Mouse (Mus musculus) liver, embryonic 15.5 days (tissue): ENCODE measurements around the gene Cfl1. TPM values are rescaled to one million over a fixed set of nuclear protein-coding genes. Genes with fewer than 3 reads are reported as not detected.

Experiments used
- ATAC-seq: fragments of 200-750 bp; cut with Nextera tagmentation; 2 replicates; pipeline ENCODE4 v1.8.0; 2017; ENCODE audit warnings: moderate number of reproducible peaks, mild to moderate bottlenecking, moderate library complexity; ENCODE audit not compliant: insufficient read depth
- H3K27ac ChIP-seq: fragments of 300-500 bp; sonication (generic); replicated peaks from 2 replicates; pipeline ENCODE4 v1.5.1; 2015; ENCODE audit warnings: mild to moderate bottlenecking, inconsistent platforms
- H3K27me3 ChIP-seq: fragments of 300-500 bp; sonication (generic); 2 replicates; pipeline ENCODE4 v1.6.1; 2015; ENCODE audit warnings: mild to moderate bottlenecking, inconsistent platforms
- H3K36me3 ChIP-seq: fragments of 300-500 bp; sonication (generic); replicated peaks from 2 replicates; pipeline ENCODE4 v1.6.1; 2015; ENCODE audit warnings: moderate library complexity, mild to moderate bottlenecking, inconsistent platforms
- H3K4me1 ChIP-seq: fragments of 300-500 bp; sonication (generic); replicated peaks from 2 replicates; pipeline ENCODE4 v1.6.1; 2015; ENCODE audit warnings: inconsistent platforms
- H3K4me2 ChIP-seq: fragments of 300-500 bp; sonication (generic); 2 replicates; pipeline ENCODE4 v1.6.1; 2015; ENCODE audit warnings: moderate library complexity, mild to moderate bottlenecking, inconsistent platforms
- H3K4me3 ChIP-seq: fragments of 300-500 bp; sonication (generic); replicated peaks from 2 replicates; pipeline ENCODE4 v1.5.1; 2015; ENCODE audit warnings: mild to moderate bottlenecking, inconsistent platforms
- H3K9ac ChIP-seq: fragments of 300-500 bp; sonication (generic); 2 replicates; pipeline ENCODE4 v1.6.1; 2015; ENCODE audit warnings: moderate library complexity, mild to moderate bottlenecking, inconsistent platforms
- H3K9me3 ChIP-seq: fragments of 300-500 bp; sonication (generic); replicated peaks from 2 replicates; pipeline ENCODE4 v1.6.1; 2016; ENCODE audit warnings: inconsistent platforms
- WGBS: fragments of 180-500 bp; shearing (Covaris S2); methylation state at CpG from one replicate; pipeline ENCODE4 v1.1.7; 2015; ENCODE audit warnings: mixed read lengths; ENCODE audit not compliant: insufficient replicate concordance; 5-methylcytosine and 5-hydroxymethylcytosine counted together
- polyA plus RNA-seq: library from polyadenylated mRNA; unstranded; fragments of >200 nt; fragmentation: Nextera tagmentation; extraction: Ambion mirVana; gene quantifications from 2 replicates; pipeline ENCODE4 v1.2.1, GENCODE M21; 2015

The Cfl1 gene
- polyA plus RNA-seq, 1 experiment from 2014 or later = 1,073 TPM

DNA sequence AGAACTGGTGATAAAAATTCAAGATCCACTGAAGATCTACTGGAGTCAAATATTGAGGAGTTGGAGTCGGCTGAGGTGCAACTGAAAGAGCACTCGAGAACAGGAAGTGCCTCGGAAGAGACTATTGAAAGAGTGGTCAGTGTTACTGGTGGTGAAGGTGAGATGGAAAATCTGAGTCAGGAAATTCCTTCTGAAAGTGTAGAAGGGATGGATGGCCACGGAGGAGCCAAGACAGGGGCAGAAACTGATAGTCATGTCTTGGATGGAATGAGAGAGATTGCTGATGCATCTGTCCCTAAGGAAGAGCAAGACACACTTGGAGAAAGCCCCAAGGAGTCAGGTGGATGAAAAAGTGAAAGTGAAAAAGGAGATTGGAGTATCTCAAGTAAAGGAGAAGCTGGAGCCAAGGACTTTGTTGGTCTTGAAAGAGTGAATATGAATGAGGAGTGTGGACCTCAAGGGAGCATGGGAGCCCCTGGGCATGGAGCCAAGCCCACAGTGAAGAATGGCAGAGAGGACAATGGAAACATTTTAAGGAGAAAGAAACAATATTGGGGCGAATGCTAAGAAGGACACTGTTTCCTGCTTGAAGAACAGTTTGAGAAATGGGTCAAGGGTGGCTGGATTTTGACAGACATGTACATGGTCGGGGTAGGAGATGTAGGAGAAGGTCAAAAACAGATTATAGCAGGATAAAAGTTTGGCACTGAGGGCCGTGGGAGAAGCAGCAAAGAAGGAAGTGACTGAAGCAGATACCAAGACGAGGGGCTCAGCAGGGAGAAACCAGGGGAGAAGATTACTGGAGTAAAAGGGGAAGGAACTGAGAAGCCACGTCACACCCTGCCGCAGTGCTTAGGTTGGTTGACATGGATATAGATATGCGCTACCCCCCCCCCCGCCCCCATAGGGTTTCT, 22.1 kb downstream of the Cfl1 start:
- 17% methylated on average over 12 of the region's 12 CpGs for WGBS
- Histone ChIP-seq H3K27ac (peak overlapping the region; percentile 64), H3K27me3 (no peaks in the 10 kb centered on the region), H3K9me3 (no peaks in the 10 kb centered on the region), H3K9ac (no peak overlapping the region), H3K4me1 (peaks cover 47% of the 10 kb centered on the region), H3K4me3 (peak overlapping the region; percentile 68), H3K4me2 (peak overlapping the region; percentile 98), H3K36me3 (no peaks in the 10 kb centered on the region)
- ATAC-seq = no peak

DNA sequence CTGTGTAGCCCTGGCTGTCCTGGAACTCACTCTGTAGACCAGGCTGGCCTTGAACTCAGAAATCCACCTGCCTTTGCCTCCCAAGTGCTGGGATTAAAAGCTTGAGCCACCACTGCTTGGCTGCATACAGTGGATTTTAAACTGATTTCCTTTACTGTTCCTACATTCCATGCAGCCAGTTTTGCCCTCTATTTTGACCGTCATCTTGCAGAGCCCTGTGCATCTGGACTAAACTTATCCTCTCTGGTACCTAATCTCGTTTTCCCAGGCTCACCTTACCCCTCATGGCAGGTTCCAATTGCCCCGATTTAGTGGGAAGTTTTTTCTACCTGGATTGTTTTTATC, 22.7 kb downstream of the Cfl1 start:
- H3K9me3 ChIP-seq = no peaks in the 10 kb centered on the region
- peak overlapping the region; percentile 68; the same call in 1 of the 2 replicates for H3K4me3 ChIP-seq
- H3K27ac ChIP-seq = no peak overlapping the region; the same call in 1 of the 2 replicates
- no peaks in the 10 kb centered on the region for H3K27me3 ChIP-seq
- H3K4me1 ChIP-seq = peaks cover 46% of the 10 kb centered on the region
- H3K9ac ChIP-seq = no peak overlapping the region
- H3K4me2 ChIP-seq = peak overlapping the region; percentile 98
- no peaks in the 10 kb centered on the region for H3K36me3 ChIP-seq
- WGBS = 46% methylated on average over 3 of the region's 3 CpGs
- ATAC-seq = no peak

DNA sequence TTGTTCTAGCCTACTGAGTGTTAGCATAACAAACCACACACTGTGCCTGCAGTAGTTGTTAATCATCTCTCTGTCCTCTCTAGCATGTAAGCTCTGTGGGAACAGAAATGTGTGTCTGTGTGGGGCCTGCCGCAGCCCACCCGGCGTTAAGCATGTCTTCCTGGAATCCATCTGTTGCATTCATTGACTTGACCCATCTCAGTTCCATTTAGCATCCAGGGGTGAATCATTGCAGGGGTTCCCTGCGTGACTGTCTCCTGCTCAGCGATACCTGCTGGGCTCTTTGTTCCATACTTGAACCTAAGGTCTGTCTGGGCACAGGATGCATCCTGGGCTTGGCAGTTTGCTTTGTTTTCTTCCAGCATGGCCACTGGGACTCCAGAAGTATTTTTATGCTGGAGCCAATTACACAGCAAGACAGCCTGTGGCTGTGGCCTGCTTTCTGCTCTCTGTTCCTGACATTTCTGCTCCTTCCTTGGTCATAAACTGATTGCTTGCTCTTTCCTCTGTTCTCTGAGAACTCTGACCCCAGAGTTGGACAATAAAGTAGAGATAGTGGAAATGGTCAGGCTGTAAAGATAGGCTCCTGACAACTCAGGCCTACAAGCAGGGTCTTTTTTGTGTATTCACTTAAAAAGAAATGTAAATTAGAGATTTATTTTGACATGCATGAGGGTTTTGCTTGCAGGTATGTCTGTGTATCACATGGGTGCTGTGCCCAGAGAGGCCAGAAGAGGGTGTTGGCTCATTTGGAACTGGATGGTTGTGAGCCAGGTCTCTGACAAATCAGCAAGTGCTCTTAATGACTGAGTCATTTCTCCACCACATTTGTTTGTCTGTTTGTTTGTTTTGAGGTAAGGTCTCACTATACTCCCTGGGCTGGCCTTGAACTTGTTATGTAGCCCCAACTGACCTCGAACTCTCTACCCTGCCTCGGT, 25.9 kb downstream of the Cfl1 start:
- Histone ChIP-seq H3K4me1 (peaks cover 23% of the 10 kb centered on the region), H3K27me3 (no peaks in the 10 kb centered on the region), H3K36me3 (no peaks in the 10 kb centered on the region), H3K9ac (no peak overlapping the region), H3K9me3 (no peaks in the 10 kb centered on the region), H3K27ac (no peak overlapping the region), H3K4me2 (no peak overlapping the region), H3K4me3 (no peak overlapping the region)
- 84% methylated on average over 7 of the region's 7 CpGs for WGBS
- no peak for ATAC-seq

DNA sequence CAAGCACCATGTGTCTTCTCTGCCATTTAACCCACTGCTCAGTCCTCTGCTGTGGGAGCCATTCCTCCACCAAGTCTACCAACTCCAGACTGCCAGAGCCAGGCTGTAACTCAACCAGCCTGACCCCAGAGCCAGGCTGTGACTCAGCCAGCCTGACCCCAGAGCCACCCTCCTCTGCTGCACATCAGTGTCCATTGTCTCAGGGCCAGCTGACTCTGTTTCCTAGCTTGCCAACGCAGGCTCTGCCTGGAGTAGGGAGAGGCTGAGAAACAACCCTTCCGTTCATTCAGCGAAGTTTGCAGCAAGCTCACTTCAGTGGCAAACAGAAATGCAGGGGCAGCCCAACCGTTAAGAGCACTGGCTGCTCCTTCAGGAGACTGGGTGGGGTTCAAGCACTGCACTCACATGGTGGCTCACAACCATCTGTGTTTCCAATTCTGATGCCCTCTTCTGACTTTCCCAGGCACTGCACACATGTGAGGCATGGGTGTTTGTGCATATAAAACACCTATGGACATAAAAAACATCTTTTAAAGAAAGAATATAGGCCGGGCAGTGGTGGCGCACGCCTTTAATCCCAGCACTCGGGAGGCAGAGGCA, 26.8 kb downstream of the Cfl1 start:
- H3K9ac ChIP-seq = no peak overlapping the region
- 69% methylated on average over 8 of the region's 8 CpGs for WGBS
- H3K4me3 ChIP-seq = no peak overlapping the region
- no peaks in the 10 kb centered on the region for H3K36me3 ChIP-seq
- H3K9me3 ChIP-seq = no peaks in the 10 kb centered on the region
- H3K4me1 ChIP-seq = peaks cover 14% of the 10 kb centered on the region
- no peaks in the 10 kb centered on the region for H3K27me3 ChIP-seq
- no peak overlapping the region for H3K4me2 ChIP-seq
- no peak overlapping the region for H3K27ac ChIP-seq
- no peak for ATAC-seq

DNA sequence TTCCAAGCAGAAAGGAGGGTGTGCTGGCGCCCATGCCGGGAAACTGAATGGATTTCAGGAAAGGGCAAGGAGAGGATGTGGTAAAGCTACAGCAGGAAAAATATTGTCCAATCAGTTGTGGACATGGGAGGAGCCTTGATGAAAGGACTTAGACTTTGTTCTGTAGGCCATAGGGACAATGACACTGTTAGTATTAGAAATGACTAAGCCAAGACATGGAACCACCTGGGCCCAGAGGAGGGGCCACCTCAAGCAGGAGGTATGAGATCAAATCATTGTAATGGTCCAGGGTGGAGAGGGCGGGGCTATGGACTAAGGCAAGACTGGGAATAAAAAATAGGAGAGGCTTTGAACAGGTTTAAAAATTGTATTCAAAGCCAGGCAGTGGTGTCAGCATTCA, 28.5 kb downstream of the Cfl1 start:
- H3K27ac ChIP-seq = no peak overlapping the region
- ATAC-seq = no peak
- no peaks in the 10 kb centered on the region for H3K9me3 ChIP-seq
- no peak overlapping the region for H3K4me2 ChIP-seq
- H3K4me1 ChIP-seq = 0 out of 2 replicates have a peak, but pooled peaks cover 2% of the 10 kb centered on the region
- no peaks in the 10 kb centered on the region for H3K36me3 ChIP-seq
- H3K27me3 ChIP-seq = no peaks in the 10 kb centered on the region
- no peak overlapping the region for H3K9ac ChIP-seq
- no peak overlapping the region for H3K4me3 ChIP-seq
- WGBS = 52% methylated on average over 3 of the region's 3 CpGs

- Histone ChIP-seq H3K4me3 (no peak overlapping the region), H3K9ac (no peak overlapping the region), H3K4me2 (no peak overlapping the region), H3K27ac (no peak overlapping the region), H3K9me3 (no peaks in the 10 kb centered on the region), H3K36me3 (no peaks in the 10 kb centered on the region), H3K27me3 (0 out of 2 replicates have a peak, but pooled peaks cover 2% of the 10 kb centered on the region), H3K4me1 (peaks cover 13% of the 10 kb centered on the region)
- ATAC-seq = no peak
- 63% methylated on average over 5 of the region's 5 CpGs for WGBS
Measured at GRCm38 (mm10) chr19:5525204-5525603, 34.9 kb downstream of the Cfl1 start.

GRCm38 (mm10) chr19:5529325-5530137, 39.3 kb downstream of the Cfl1 start:
- H3K27ac ChIP-seq = no peak overlapping the region

GRCm38 (mm10) chr19:5530138-5530524, 39.9 kb downstream of the Cfl1 start:
- WGBS = 67% methylated on average over 7 of the region's 7 CpGs
- H3K4me2 ChIP-seq = no peak overlapping the region
- no peaks in the 10 kb centered on the region for H3K9me3 ChIP-seq
- H3K36me3 ChIP-seq = no peaks in the 10 kb centered on the region
- no peak overlapping the region for H3K4me3 ChIP-seq
- ATAC-seq = no peak
- no peak overlapping the region for H3K9ac ChIP-seq
- peaks cover 13% of the 10 kb centered on the region for H3K4me1 ChIP-seq
- no peak overlapping the region for H3K27ac ChIP-seq
- H3K27me3 ChIP-seq = 0 out of 2 replicates have a peak, but pooled peaks cover 3% of the 10 kb centered on the region

More at GRCm38 (mm10) chr19:5529325-5530137, 39.3 kb downstream of the Cfl1 start:
- H3K4me2 ChIP-seq = peak overlapping the region; percentile 59
- no peaks in the 10 kb centered on the region for H3K36me3 ChIP-seq
- H3K9ac ChIP-seq = no peak overlapping the region
- H3K4me3 ChIP-seq = peak overlapping the region; percentile 25
- no peaks in the 10 kb centered on the region for H3K9me3 ChIP-seq
- H3K4me1 ChIP-seq = peaks cover 13% of the 10 kb centered on the region
- peak; percentile 94 for ATAC-seq
- WGBS = 19% methylated on average over 20 of the region's 20 CpGs
- H3K27me3 ChIP-seq = 0 out of 2 replicates have a peak, but pooled peaks cover 3% of the 10 kb centered on the region

DNA sequence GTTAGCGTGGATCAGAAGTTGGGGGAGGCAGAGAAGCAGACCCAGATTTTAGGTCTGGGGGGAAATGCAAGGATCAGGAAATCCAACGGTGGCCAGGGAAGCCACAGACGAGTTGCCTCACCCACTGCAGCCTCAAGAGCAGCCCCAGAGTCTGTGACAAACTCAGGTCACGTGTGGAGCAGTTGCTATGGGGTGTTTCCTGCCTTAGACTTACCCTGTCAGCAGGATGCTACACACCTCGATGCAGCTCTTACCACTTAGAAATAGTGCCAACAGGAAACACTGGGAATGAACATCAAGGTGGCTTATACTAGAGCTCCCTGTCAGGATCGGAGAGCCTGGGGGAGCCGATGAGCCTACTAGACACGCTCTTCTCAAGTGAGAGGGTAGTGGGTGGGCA, 42.3 kb downstream of the Cfl1 start:
- H3K36me3 ChIP-seq = no peaks in the 10 kb centered on the region
- no peak overlapping the region for H3K9ac ChIP-seq
- no peak overlapping the region for H3K27ac ChIP-seq
- no peak overlapping the region for H3K4me3 ChIP-seq
- H3K4me2 ChIP-seq = no peak overlapping the region
- 51% methylated on average over 8 of the region's 8 CpGs for WGBS
- peaks cover 13% of the 10 kb centered on the region for H3K4me1 ChIP-seq
- no peak for ATAC-seq
- no peaks in the 10 kb centered on the region for H3K9me3 ChIP-seq
- 0 out of 2 replicates have a peak, but pooled peaks cover 3% of the 10 kb centered on the region for H3K27me3 ChIP-seq

GRCm38 (mm10) chr19:5538786-5539185, 48.5 kb downstream of the Cfl1 start:
- H3K9me3 ChIP-seq = no peaks in the 10 kb centered on the region
- no peak overlapping the region for H3K27ac ChIP-seq
- no peaks in the 10 kb centered on the region for H3K4me1 ChIP-seq
- H3K9ac ChIP-seq = no peak overlapping the region
- H3K4me3 ChIP-seq = no peak overlapping the region
- no peak for ATAC-seq
- peaks cover 4% of the 10 kb centered on the region; the same call in 1 of the 2 replicates for H3K27me3 ChIP-seq
- WGBS = 73% methylated on average over 8 of the region's 8 CpGs
- no peaks in the 10 kb centered on the region for H3K36me3 ChIP-seq
- H3K4me2 ChIP-seq = no peak overlapping the region
